Mouse (Mus musculus): ENCODE results near the gene Aanat.

- TF ChIP-seq CTCF (IDR thresholded peaks at IDR 0.05; ENCODE audit: low read depth) = peak; percentile 86
- TF ChIP-seq EP300 (IDR thresholded peaks at IDR 0.05; ENCODE audit: low read depth) = no peak
Measured at GRCm38 (mm10) chr11:116603339-116603738, 17.1 kb downstream of the Aanat start.

Measured in liver, postnatal 0 days (tissue).